Mouse (Mus musculus): ENCODE measurements around the gene Smg5. TPM values are rescaled to one million over a fixed set of nuclear protein-coding genes. Genes with fewer than 3 reads are reported as not detected.
"Not testable (repeated sequence)": the region's sequence is repeated elsewhere in the genome, so short reads cannot be mapped to it uniquely, and the experiment has no call there.

Gene Smg5
- polyA plus RNA-seq (2012; ENCODE audit: insufficient read depth, insufficient read length, missing spikeins): 14.2 and 24.1 TPM in 2 replicates

- peaks cover 12% of the 10 kb centered on the region; the same call in 1 of the 2 replicates for H3K4me1 ChIP-seq (ENCODE audit: control insufficient read depth, insufficient read depth, insufficient read length, low read length)
- H3K27ac ChIP-seq (replicated peaks; ENCODE audit: low read depth, low read length): peak within 1 kb of the TSS; percentile 91
- H3K4me3 ChIP-seq (ENCODE audit: insufficient read depth, low read depth, low read length): peak within 1 kb of the TSS; percentile 93
These were observed at the start of gene Smg5, which contains the start of gene Tmem79 for GRCm38 (mm10) chr3:88336058-88337013. Smg5 (plus strand) TSS chr3:88336260. Tmem79 (minus strand) TSS chr3:88336148.

GRCm38 (mm10) chr3:88287110-88287509 is 49.0 kb upstream of the Smg5 start, which contains the start of gene Gm38392:
Gm38392 (minus strand) TSS chr3:88287210.
- H3K27ac ChIP-seq (replicated peaks; ENCODE audit: low read depth, low read length): no peak within 1 kb of the TSS
- no peak within 1 kb of the TSS for H3K4me3 ChIP-seq (ENCODE audit: insufficient read depth, low read depth, low read length)
- H3K4me1 ChIP-seq (ENCODE audit: control insufficient read depth, insufficient read depth, insufficient read length, low read length): no peaks in the 10 kb centered on the region

GRCm38 (mm10) chr3:88288133-88288713 is 47.8 kb upstream of the Smg5 start:
- not testable (repeated sequence) for H3K4me1 ChIP-seq (ENCODE audit: control insufficient read depth, insufficient read depth, insufficient read length, low read length); H3K4me3 ChIP-seq (ENCODE audit: insufficient read depth, low read depth, low read length); H3K27ac ChIP-seq (replicated peaks; ENCODE audit: low read depth, low read length)

GRCm38 (mm10) chr3:88291970-88292369 is 44.1 kb upstream of the Smg5 start:
- Histone ChIP-seq H3K4me1 (ENCODE audit: control insufficient read depth, insufficient read depth, insufficient read length, low read length) (no peaks in the 10 kb centered on the region), H3K27ac (replicated peaks; ENCODE audit: low read depth, low read length) (no peak overlapping the region), H3K4me3 (ENCODE audit: insufficient read depth, low read depth, low read length) (no peak overlapping the region)

- H3K27ac ChIP-seq (replicated peaks; ENCODE audit: low read depth, low read length); H3K4me1 ChIP-seq (ENCODE audit: control insufficient read depth, insufficient read depth, insufficient read length, low read length); H3K4me3 ChIP-seq (ENCODE audit: insufficient read depth, low read depth, low read length): not testable (repeated sequence)
These were observed 40.8 kb upstream of the Smg5 start for GRCm38 (mm10) chr3:88295272-88295671.

- Histone ChIP-seq H3K4me3 (ENCODE audit: insufficient read depth, low read depth, low read length) (peak overlapping the region; percentile 81), H3K27ac (replicated peaks; ENCODE audit: low read depth, low read length) (no peak overlapping the region), H3K4me1 (ENCODE audit: control insufficient read depth, insufficient read depth, insufficient read length, low read length) (peaks cover 7% of the 10 kb centered on the region; the same call in 1 of the 2 replicates)
These were observed 39.9 kb upstream of the Smg5 start for GRCm38 (mm10) chr3:88296110-88296560.

- Histone ChIP-seq H3K4me1 (ENCODE audit: control insufficient read depth, insufficient read depth, insufficient read length, low read length) (peaks cover 7% of the 10 kb centered on the region; the same call in 1 of the 2 replicates), H3K27ac (replicated peaks; ENCODE audit: low read depth, low read length) (peak within 1 kb of the TSS; percentile 96), H3K4me3 (ENCODE audit: insufficient read depth, low read depth, low read length) (peak within 1 kb of the TSS; percentile 81)
These were observed 39.3 kb upstream of the Smg5 start, which contains the start of the genes Tsacc and Cct3 for GRCm38 (mm10) chr3:88296561-88297318. Tsacc (minus strand) TSS chr3:88296999. Cct3 (plus strand) TSS chr3:88297116.

GRCm38 (mm10) chr3:88297321-88297851 is 38.7 kb upstream of the Smg5 start:
- peak overlapping the region; percentile 90 for H3K27ac ChIP-seq (replicated peaks; ENCODE audit: low read depth, low read length)
- H3K4me1 ChIP-seq (ENCODE audit: control insufficient read depth, insufficient read depth, insufficient read length, low read length): peaks cover 7% of the 10 kb centered on the region; the same call in 1 of the 2 replicates
- peak overlapping the region; percentile 74 for H3K4me3 ChIP-seq (ENCODE audit: insufficient read depth, low read depth, low read length)

GRCm38 (mm10) chr3:88299172-88299571 is 36.9 kb upstream of the Smg5 start:
- H3K4me1 ChIP-seq (ENCODE audit: control insufficient read depth, insufficient read depth, insufficient read length, low read length): peaks cover 7% of the 10 kb centered on the region; the same call in 1 of the 2 replicates
- no peak overlapping the region for H3K4me3 ChIP-seq (ENCODE audit: insufficient read depth, low read depth, low read length)
- H3K27ac ChIP-seq (replicated peaks; ENCODE audit: low read depth, low read length): no peak overlapping the region

- Histone ChIP-seq H3K4me3 (ENCODE audit: insufficient read depth, low read depth, low read length) (peak within 1 kb of the TSS; percentile 74), H3K4me1 (ENCODE audit: control insufficient read depth, insufficient read depth, insufficient read length, low read length) (peaks cover 8% of the 10 kb centered on the region; the same call in 1 of the 2 replicates), H3K27ac (replicated peaks; ENCODE audit: low read depth, low read length) (peak within 1 kb of the TSS; percentile 36)
These were observed 11.1 kb upstream of the Smg5 start, which contains the start of gene Glmp for GRCm38 (mm10) chr3:88324951-88325405. Glmp (plus strand) TSS chr3:88325023.

- Histone ChIP-seq H3K4me3 (ENCODE audit: insufficient read depth, low read depth, low read length) (no peak overlapping the region), H3K4me1 (ENCODE audit: control insufficient read depth, insufficient read depth, insufficient read length, low read length) (peaks cover 16% of the 10 kb centered on the region), H3K27ac (replicated peaks; ENCODE audit: low read depth, low read length) (no peak overlapping the region)
These were observed 7.1 kb upstream of the Smg5 start for GRCm38 (mm10) chr3:88328956-88329355.

GRCm38 (mm10) chr3:88331282-88331681 is 4.8 kb upstream of the Smg5 start:
- no peak overlapping the region for H3K4me3 ChIP-seq (ENCODE audit: insufficient read depth, low read depth, low read length)
- H3K27ac ChIP-seq (replicated peaks; ENCODE audit: low read depth, low read length): no peak overlapping the region
- peaks cover 8% of the 10 kb centered on the region; the same call in 1 of the 2 replicates for H3K4me1 ChIP-seq (ENCODE audit: control insufficient read depth, insufficient read depth, insufficient read length, low read length)

GRCm38 (mm10) chr3:88334029-88334658 is 1.9 kb upstream of the Smg5 start:
- peaks cover 12% of the 10 kb centered on the region; the same call in 1 of the 2 replicates for H3K4me1 ChIP-seq (ENCODE audit: control insufficient read depth, insufficient read depth, insufficient read length, low read length)
- H3K27ac ChIP-seq (replicated peaks; ENCODE audit: low read depth, low read length): peak overlapping the region; percentile 44
- H3K4me3 ChIP-seq (ENCODE audit: insufficient read depth, low read depth, low read length): peak overlapping the region; percentile 93
